Mouse (Mus musculus): ENCODE measurements at regions not wholly inside any gene's neighbourhood (a gene's known extent, or its start where the extent isn't known, plus 50 kb on each side); places are given as distances from the start of the nearest gene placed in this dataset.

GRCm38 (mm10) chr1:88943039-88943438 lies 127.2 kb upstream of the Sh3bp4 start:
- Histone ChIP-seq H3K9me3 (no peaks in the 10 kb centered on the region), H3K36me3 (no peaks in the 10 kb centered on the region), H3K4me3 (no peak overlapping the region), H3K4me1 (no peaks in the 10 kb centered on the region), H3K27me3 (no peaks in the 10 kb centered on the region), H3K9ac (replicated peaks) (no peak overlapping the region), H3K4me2 (replicated peaks) (no peak overlapping the region), H3K27ac (replicated peaks) (no peak overlapping the region)
- no peak for ATAC-seq (replicated peaks)
- 71% methylated on average over 8 of the region's 8 CpGs for WGBS

GRCm38 (mm10) chr1:88945868-88946267 lies 124.3 kb upstream of the Sh3bp4 start:
- Histone ChIP-seq H3K9ac (replicated peaks) (no peak overlapping the region), H3K4me2 (replicated peaks) (no peak overlapping the region), H3K4me1 (no peaks in the 10 kb centered on the region), H3K27me3 (no peaks in the 10 kb centered on the region), H3K4me3 (no peak overlapping the region), H3K27ac (replicated peaks) (no peak overlapping the region), H3K36me3 (no peaks in the 10 kb centered on the region), H3K9me3 (peaks cover 9% of the 10 kb centered on the region; the same call in 1 of the 2 replicates)
- 91% methylated on average over 10 of the region's 10 CpGs for WGBS
- no peak for ATAC-seq (replicated peaks)

DNA sequence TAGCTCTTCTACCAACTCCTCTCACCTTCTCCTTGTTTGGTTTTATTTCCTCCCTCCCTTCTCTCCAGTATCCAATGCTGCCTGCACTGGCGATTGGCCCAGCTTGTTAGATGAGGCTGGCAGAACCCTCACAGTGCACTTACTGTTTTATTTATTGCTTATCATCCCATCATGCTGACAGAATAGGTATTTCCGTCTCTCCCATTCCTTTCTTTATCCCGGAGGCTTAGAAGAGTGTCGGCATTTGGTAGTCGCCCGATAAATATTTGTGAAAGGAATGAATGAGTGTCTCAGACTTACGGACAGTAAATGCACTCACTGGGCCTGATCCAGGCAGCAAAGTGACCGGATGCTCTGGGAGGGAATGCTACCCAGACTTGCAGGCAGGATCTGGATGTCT lies 123.8 kb upstream of the Sh3bp4 start:
- H3K27ac ChIP-seq (replicated peaks): no peak overlapping the region
- H3K9me3 ChIP-seq: peaks cover 9% of the 10 kb centered on the region; the same call in 1 of the 2 replicates
- H3K27me3 ChIP-seq: no peaks in the 10 kb centered on the region
- ATAC-seq (replicated peaks): no peak
- WGBS: 88% methylated on average over 8 of the region's 8 CpGs
- H3K9ac ChIP-seq (replicated peaks): no peak overlapping the region
- no peaks in the 10 kb centered on the region for H3K4me1 ChIP-seq
- H3K36me3 ChIP-seq: no peaks in the 10 kb centered on the region
- H3K4me2 ChIP-seq (replicated peaks): no peak overlapping the region
- no peak overlapping the region for H3K4me3 ChIP-seq

DNA sequence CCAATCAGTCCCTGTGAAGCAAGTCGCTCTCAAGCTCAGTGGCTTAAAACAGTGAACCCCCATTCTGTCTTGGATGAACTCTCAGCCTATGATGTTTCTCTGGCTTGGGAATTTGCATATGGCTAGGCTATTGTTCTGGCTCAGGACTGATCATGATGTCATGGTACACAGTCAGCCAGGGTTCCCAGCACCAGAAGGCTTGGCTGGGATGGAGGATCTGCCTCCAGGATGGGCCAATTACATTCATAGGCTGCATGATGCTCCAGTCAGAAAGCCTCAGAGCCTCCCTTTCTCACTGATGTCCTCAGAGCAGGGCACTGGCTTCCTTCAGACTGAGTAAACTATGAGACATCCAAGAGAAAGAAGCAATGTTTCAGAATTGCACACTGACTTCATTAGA lies 120.3 kb upstream of the Sh3bp4 start:
- H3K4me3 ChIP-seq: no peak overlapping the region
- H3K9ac ChIP-seq (replicated peaks): no peak overlapping the region
- H3K4me1 ChIP-seq: no peaks in the 10 kb centered on the region
- H3K4me2 ChIP-seq (replicated peaks): no peak overlapping the region
- no peaks in the 10 kb centered on the region for H3K36me3 ChIP-seq
- H3K27me3 ChIP-seq: no peaks in the 10 kb centered on the region
- H3K9me3 ChIP-seq: peaks cover 9% of the 10 kb centered on the region; the same call in 1 of the 2 replicates
- WGBS: 63% methylated on average over 1 of the region's 1 CpGs
- no peak for ATAC-seq (replicated peaks)
- H3K27ac ChIP-seq (replicated peaks): no peak overlapping the region

GRCm38 (mm10) chr1:88953516-88953915 lies 116.7 kb upstream of the Sh3bp4 start:
- Histone ChIP-seq H3K27ac (replicated peaks) (no peak overlapping the region), H3K9ac (replicated peaks) (no peak overlapping the region), H3K4me2 (replicated peaks) (no peak overlapping the region), H3K4me1 (no peaks in the 10 kb centered on the region), H3K27me3 (no peaks in the 10 kb centered on the region), H3K4me3 (no peak overlapping the region), H3K36me3 (no peaks in the 10 kb centered on the region), H3K9me3 (peaks cover 5% of the 10 kb centered on the region; the same call in 1 of the 2 replicates)
- no peak for ATAC-seq (replicated peaks)
- WGBS: 78% methylated on average over 4 of the region's 4 CpGs

GRCm38 (mm10) chr1:88954784-88955183 lies 115.4 kb upstream of the Sh3bp4 start:
- 90% methylated on average over 5 of the region's 5 CpGs for WGBS
- no peak overlapping the region for H3K4me3 ChIP-seq
- no peak overlapping the region for H3K27ac ChIP-seq (replicated peaks)
- no peak overlapping the region for H3K9ac ChIP-seq (replicated peaks)
- H3K36me3 ChIP-seq: no peaks in the 10 kb centered on the region
- H3K4me2 ChIP-seq (replicated peaks): no peak overlapping the region
- no peak for ATAC-seq (replicated peaks)
- no peaks in the 10 kb centered on the region for H3K4me1 ChIP-seq
- H3K9me3 ChIP-seq: no peaks in the 10 kb centered on the region
- H3K27me3 ChIP-seq: no peaks in the 10 kb centered on the region

DNA sequence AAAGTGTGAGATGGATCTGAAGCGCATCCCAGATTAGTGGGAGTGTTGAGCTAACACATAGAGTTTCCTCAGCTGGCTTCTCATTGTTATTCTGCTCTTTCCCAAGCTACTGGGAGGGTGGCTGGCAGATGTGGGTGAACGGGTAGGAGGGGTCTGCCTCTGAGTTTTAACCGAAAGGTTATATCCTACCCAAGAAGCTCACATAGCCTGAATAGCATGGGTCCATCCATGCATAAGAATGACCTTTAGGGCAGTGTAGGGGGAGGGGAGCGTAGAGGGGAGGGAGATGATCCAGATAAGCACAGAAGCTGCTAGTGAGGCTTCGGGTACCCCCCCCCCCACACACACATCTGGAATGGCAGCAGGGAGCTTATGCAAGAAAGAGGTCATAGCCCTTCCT lies 113.2 kb upstream of the Sh3bp4 start:
- H3K27ac ChIP-seq (replicated peaks): no peak overlapping the region
- no peak for ATAC-seq (replicated peaks)
- H3K4me3 ChIP-seq: no peak overlapping the region
- no peaks in the 10 kb centered on the region for H3K4me1 ChIP-seq
- no peak overlapping the region for H3K4me2 ChIP-seq (replicated peaks)
- no peak overlapping the region for H3K9ac ChIP-seq (replicated peaks)
- H3K9me3 ChIP-seq: no peaks in the 10 kb centered on the region
- WGBS: 74% methylated on average over 5 of the region's 5 CpGs
- H3K27me3 ChIP-seq: no peaks in the 10 kb centered on the region
- no peaks in the 10 kb centered on the region for H3K36me3 ChIP-seq

GRCm38 (mm10) chr1:88959715-88960114 lies 110.5 kb upstream of the Sh3bp4 start:
- H3K9me3 ChIP-seq: no peaks in the 10 kb centered on the region
- H3K4me2 ChIP-seq (replicated peaks): no peak overlapping the region
- no peaks in the 10 kb centered on the region for H3K27me3 ChIP-seq
- H3K4me1 ChIP-seq: peaks cover 5% of the 10 kb centered on the region; the same call in 1 of the 2 replicates
- no peak overlapping the region for H3K4me3 ChIP-seq
- no peak overlapping the region for H3K9ac ChIP-seq (replicated peaks)
- H3K27ac ChIP-seq (replicated peaks): no peak overlapping the region
- no peak for ATAC-seq (replicated peaks)
- H3K36me3 ChIP-seq: no peaks in the 10 kb centered on the region
- WGBS: 64% methylated on average over 4 of the region's 4 CpGs

DNA sequence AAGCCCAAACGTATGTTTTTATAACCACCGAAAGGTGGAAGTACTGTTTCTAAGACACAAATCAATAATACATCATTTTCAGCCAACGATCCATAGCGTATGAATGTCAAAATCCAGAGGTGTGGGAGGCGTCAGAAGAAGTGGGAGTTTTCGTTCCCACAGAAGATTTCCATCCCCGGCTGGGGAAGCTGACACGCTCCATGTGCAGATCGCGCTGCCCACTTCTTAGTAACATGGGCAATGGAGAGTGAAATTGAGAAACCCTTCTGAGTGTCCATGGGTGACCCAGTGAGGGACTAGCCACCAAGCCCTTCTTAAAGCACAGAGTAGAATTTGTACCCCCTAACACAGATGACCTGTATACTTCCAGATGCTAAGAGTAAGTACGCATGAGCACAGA lies 110.1 kb upstream of the Sh3bp4 start:
- Histone ChIP-seq H3K27ac (replicated peaks) (no peak overlapping the region), H3K27me3 (no peaks in the 10 kb centered on the region), H3K36me3 (no peaks in the 10 kb centered on the region), H3K4me1 (peaks cover 5% of the 10 kb centered on the region), H3K4me2 (replicated peaks) (no peak overlapping the region), H3K4me3 (no peak overlapping the region), H3K9ac (replicated peaks) (no peak overlapping the region), H3K9me3 (no peaks in the 10 kb centered on the region)
- WGBS: 92% methylated on average over 11 of the region's 11 CpGs
- no peak for ATAC-seq (replicated peaks)

DNA sequence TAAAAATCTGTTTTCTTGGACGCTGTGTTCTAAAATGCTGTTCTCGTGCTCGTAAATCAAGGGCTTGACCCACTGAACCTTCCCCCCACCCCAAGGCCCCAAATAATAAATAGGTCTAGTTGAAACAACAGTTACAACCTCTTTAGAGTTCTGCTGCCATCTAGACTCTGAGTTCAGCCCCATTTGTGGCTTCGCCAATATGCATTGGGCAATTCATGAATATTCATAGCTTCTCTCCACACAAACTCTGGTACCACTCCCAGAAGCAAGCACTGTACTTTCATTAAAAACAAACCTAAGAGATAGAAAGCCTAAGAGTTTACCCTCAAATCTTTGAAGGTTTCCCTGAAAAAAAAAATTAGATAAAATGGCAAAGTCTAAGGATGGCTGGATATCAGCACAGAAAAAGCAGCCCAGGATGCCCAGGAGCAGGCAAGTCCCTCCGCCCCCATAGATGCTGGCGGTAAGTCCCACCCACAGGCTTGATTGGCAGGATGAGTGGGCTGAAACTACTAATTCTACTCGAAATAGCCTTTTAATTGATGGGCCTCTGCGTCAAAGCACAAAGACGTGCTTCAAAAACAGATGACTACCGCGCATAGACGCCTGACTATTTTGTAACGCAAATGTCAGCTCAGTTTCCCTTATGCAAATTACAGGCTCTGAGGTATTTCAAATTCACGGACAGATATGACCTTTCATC lies 106.0 kb upstream of the Sh3bp4 start:
- no peak overlapping the region for H3K4me3 ChIP-seq
- H3K9ac ChIP-seq (replicated peaks): no peak overlapping the region
- H3K4me1 ChIP-seq: peaks cover 9% of the 10 kb centered on the region
- WGBS: 55% methylated on average over 14 of the region's 14 CpGs
- H3K36me3 ChIP-seq: no peaks in the 10 kb centered on the region
- no peak overlapping the region for H3K27ac ChIP-seq (replicated peaks)
- no peaks in the 10 kb centered on the region for H3K9me3 ChIP-seq
- H3K4me2 ChIP-seq (replicated peaks): no peak overlapping the region
- no peaks in the 10 kb centered on the region for H3K27me3 ChIP-seq
- peak; percentile 68 for ATAC-seq (replicated peaks)

GRCm38 (mm10) chr1:88966416-88966815 lies 103.8 kb upstream of the Sh3bp4 start:
- Histone ChIP-seq H3K4me2 (replicated peaks) (no peak overlapping the region), H3K36me3 (no peaks in the 10 kb centered on the region), H3K4me3 (no peak overlapping the region), H3K9me3 (no peaks in the 10 kb centered on the region), H3K9ac (replicated peaks) (no peak overlapping the region), H3K27me3 (no peaks in the 10 kb centered on the region), H3K4me1 (peaks cover 9% of the 10 kb centered on the region), H3K27ac (replicated peaks) (no peak overlapping the region)
- 72% methylated on average over 2 of the region's 2 CpGs for WGBS
- no peak for ATAC-seq (replicated peaks)

GRCm38 (mm10) chr1:88968142-88968541 lies 102.1 kb upstream of the Sh3bp4 start:
- no peak for ATAC-seq (replicated peaks)
- H3K9ac ChIP-seq (replicated peaks): no peak overlapping the region
- H3K9me3 ChIP-seq: no peaks in the 10 kb centered on the region
- WGBS: 92% methylated on average over 7 of the region's 7 CpGs
- H3K4me2 ChIP-seq (replicated peaks): no peak overlapping the region
- no peak overlapping the region for H3K4me3 ChIP-seq
- H3K27me3 ChIP-seq: no peaks in the 10 kb centered on the region
- H3K27ac ChIP-seq (replicated peaks): no peak overlapping the region
- H3K36me3 ChIP-seq: no peaks in the 10 kb centered on the region
- H3K4me1 ChIP-seq: peaks cover 9% of the 10 kb centered on the region

DNA sequence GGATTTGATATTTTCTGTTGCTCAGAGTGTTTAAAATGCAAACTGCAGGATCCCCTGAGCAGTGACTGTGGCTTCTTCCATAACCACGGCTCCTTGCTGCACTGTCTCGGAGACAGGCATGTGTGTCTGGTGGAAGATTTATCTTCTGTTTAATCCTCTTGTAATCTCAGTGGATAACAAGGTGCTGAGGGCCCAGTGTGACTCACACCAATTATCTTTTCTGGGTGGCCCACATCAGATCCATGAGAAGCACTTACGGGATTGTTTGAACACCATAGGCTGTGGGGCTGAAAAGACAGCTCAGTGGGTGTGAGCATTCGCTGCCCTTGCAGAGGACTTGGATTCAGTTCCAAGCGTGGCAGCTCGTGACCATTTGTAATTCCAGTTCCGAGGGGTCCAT lies 101.2 kb upstream of the Sh3bp4 start:
- H3K36me3 ChIP-seq: no peaks in the 10 kb centered on the region
- H3K27me3 ChIP-seq: no peaks in the 10 kb centered on the region
- H3K4me2 ChIP-seq (replicated peaks): no peak overlapping the region
- no peak overlapping the region for H3K9ac ChIP-seq (replicated peaks)
- 79% methylated on average over 7 of the region's 7 CpGs for WGBS
- peaks cover 8% of the 10 kb centered on the region for H3K4me1 ChIP-seq
- H3K4me3 ChIP-seq: no peak overlapping the region
- no peaks in the 10 kb centered on the region for H3K9me3 ChIP-seq
- H3K27ac ChIP-seq (replicated peaks): no peak overlapping the region
- ATAC-seq (replicated peaks): no peak

All from forebrain, embryonic 15.5 days (tissue).